Mouse (Mus musculus): ENCODE measurements around the gene Ciz1.

Ciz1 gene

GRCm38 (mm10) chr2:32382689-32383088 is 30.6 kb downstream of the Ciz1 start:
- DNase-seq, result no peak

- no peak for DNase-seq
These were observed 35.8 kb downstream of the Ciz1 start, which contains the start of gene Lcn2 for GRCm38 (mm10) chr2:32387706-32388490. TSS of gene Lcn2 (minus strand) at chr2:32388252.

GRCm38 (mm10) chr2:32389157-32389556 is 37.0 kb downstream of the Ciz1 start:
- no peak for DNase-seq

- DNase-seq, result no peak
These were observed 38.7 kb downstream of the Ciz1 start for GRCm38 (mm10) chr2:32390871-32391270.

GRCm38 (mm10) chr2:32392063-32392462 is 39.9 kb downstream of the Ciz1 start:
- DNase-seq, result no peak

- no peak for DNase-seq
These were observed 42.8 kb downstream of the Ciz1 start for GRCm38 (mm10) chr2:32394973-32395372.

GRCm38 (mm10) chr2:32395484-32395945 is 43.4 kb downstream of the Ciz1 start, which contains the start of gene Ptges2:
TSS of gene Ptges2 (plus strand) at chr2:32395896.
- peak; percentile 91 for DNase-seq

GRCm38 (mm10) chr2:32395946-32396621 is 44.0 kb downstream of the Ciz1 start:
- DNase-seq, result peak; percentile 95

GRCm38 (mm10) chr2:32396695-32397094 is 44.6 kb downstream of the Ciz1 start:
- no peak for DNase-seq

- peak; percentile 92 for DNase-seq
These were observed 52.5 kb downstream of the Ciz1 start for GRCm38 (mm10) chr2:32404663-32405062.

- DNase-seq, result no peak
These were observed 55.2 kb downstream of the Ciz1 start for GRCm38 (mm10) chr2:32407144-32407824.

GRCm38 (mm10) chr2:32408429-32409424 is 56.6 kb downstream of the Ciz1 start:
- no peak for DNase-seq

- DNase-seq, result no peak
These were observed 59.3 kb downstream of the Ciz1 start for GRCm38 (mm10) chr2:32411407-32411806.

GRCm38 (mm10) chr2:32412742-32413531 is 60.8 kb downstream of the Ciz1 start:
- no peak for DNase-seq

- no peak for DNase-seq
These were observed 61.8 kb downstream of the Ciz1 start for GRCm38 (mm10) chr2:32413936-32414335.

GRCm38 (mm10) chr2:32415801-32416200 is 63.7 kb downstream of the Ciz1 start:
- no peak for DNase-seq

- no peak for DNase-seq
These were observed 64.4 kb downstream of the Ciz1 start for GRCm38 (mm10) chr2:32416556-32416955.

GRCm38 (mm10) chr2:32417486-32417885 is 65.4 kb downstream of the Ciz1 start:
- no peak for DNase-seq

GRCm38 (mm10) chr2:32418430-32419151 is 66.5 kb downstream of the Ciz1 start:
- DNase-seq, result no peak

GRCm38 (mm10) chr2:32419359-32419758 is 67.2 kb downstream of the Ciz1 start:
- no peak for DNase-seq
